8 mouse cellular contexts compared by ENCODE assay signal in genomic region chr10:117392832-117393195, GRCm38 (mm10). TPM values are rescaled to one million over a fixed set of nuclear protein-coding genes. Genes with fewer than 3 reads are reported as not detected.
DNase-seq lines count a peak whose midpoint lies in the region; ATAC-seq lines count a peak whose summit lies in the region.

No protein-coding gene starts in this region.

- ATAC-seq in heart, embryonic 16.5 days (replicated peaks; ENCODE audit: extremely low read depth, insufficient read depth, low FRiP score): no peak
- no peak for ATAC-seq in forebrain, embryonic 11.5 days (replicated peaks; ENCODE audit: low FRiP score)
- no peak for ATAC-seq in liver, embryonic 11.5 days (replicated peaks; ENCODE audit: low FRiP score)
- peak; percentile 48; the same call in 1 of the 2 replicates for ATAC-seq in neural tube, embryonic 12.5 days (ENCODE audit: low FRiP score, low read depth)

- no peak overlapping the region for H3K27ac ChIP-seq in heart, embryonic 16.5 days (ENCODE audit: low read length)
- no peak overlapping the region for H3K27ac ChIP-seq in forebrain, embryonic 11.5 days (ENCODE audit: low read depth, low read length)
- no peak overlapping the region; the same call in 1 of the 2 replicates for H3K27ac ChIP-seq in liver, embryonic 11.5 days (ENCODE audit: low read depth, low read length)
- H3K27ac ChIP-seq in neural tube, embryonic 12.5 days: no peak overlapping the region

- peak overlapping the region; percentile 48 for H3K4me3 ChIP-seq in heart, embryonic 16.5 days (ENCODE audit: low read length)
- H3K4me3 ChIP-seq in forebrain, embryonic 11.5 days (ENCODE audit: low read depth, low read length): peak overlapping the region; percentile 33; the same call in 1 of the 2 replicates
- H3K4me3 ChIP-seq in liver, embryonic 11.5 days (ENCODE audit: low read depth, low read length): peak overlapping the region; percentile 53
- H3K4me3 ChIP-seq in neural tube, embryonic 12.5 days: peak overlapping the region; percentile 27

- peak overlapping the region; percentile 53 for H3K9ac ChIP-seq in heart, embryonic 16.5 days (ENCODE audit: low read length)
- peak overlapping the region; percentile 35; the same call in 1 of the 2 replicates for H3K9ac ChIP-seq in forebrain, embryonic 11.5 days (ENCODE audit: low read length)
- H3K9ac ChIP-seq in liver, embryonic 11.5 days (ENCODE audit: low read depth, low read length): no peak overlapping the region
- H3K9ac ChIP-seq in neural tube, embryonic 12.5 days: no peak overlapping the region

- no peaks in the 10 kb centered on the region for H3K9me3 ChIP-seq in heart, embryonic 16.5 days (replicated peaks; ENCODE audit: control insufficient read depth, low read length)
- H3K9me3 ChIP-seq in forebrain, embryonic 11.5 days (ENCODE audit: control insufficient read depth, low read length): no peaks in the 10 kb centered on the region
- no peaks in the 10 kb centered on the region for H3K9me3 ChIP-seq in liver, embryonic 11.5 days (ENCODE audit: control insufficient read depth, low read length)
- H3K9me3 ChIP-seq in neural tube, embryonic 12.5 days: no peaks in the 10 kb centered on the region

- 0 out of 2 replicates have a peak, but pooled peaks cover 2% of the 10 kb centered on the region for H3K4me1 ChIP-seq in heart, embryonic 16.5 days (ENCODE audit: control insufficient read depth, insufficient read depth, low read length)
- no peaks in the 10 kb centered on the region for H3K4me1 ChIP-seq in forebrain, embryonic 11.5 days (replicated peaks; ENCODE audit: control insufficient read depth, insufficient read depth, low read length)
- peaks cover 4% of the 10 kb centered on the region; the same call in 1 of the 2 replicates for H3K4me1 ChIP-seq in liver, embryonic 11.5 days (replicated peaks; ENCODE audit: control insufficient read depth, insufficient read depth, low read length)
- H3K4me1 ChIP-seq in neural tube, embryonic 12.5 days: peaks cover 9% of the 10 kb centered on the region; the same call in 1 of the 2 replicates

- DNase-seq in heart, postnatal 36 days: no peak
- DNase-seq in forebrain, embryonic 11.5 days (ENCODE audit: low spot score): no peak
- no peak for DNase-seq in liver, embryonic 11.5 days (ENCODE audit: low spot score)
- no peak for DNase-seq in layer of hippocampus, postnatal 10 days (ENCODE audit: low spot score in 2 of 2)
- DNase-seq in layer of hippocampus, postnatal 36 days: no peak
- DNase-seq in gastrocnemius, postnatal 36 days: no peak

- H3K4me2 ChIP-seq in heart, embryonic 16.5 days (ENCODE audit: low read depth, low read length): peak overlapping the region; percentile 66
- H3K4me2 ChIP-seq in forebrain, embryonic 11.5 days (ENCODE audit: low read depth, low read length, severe bottlenecking): peak overlapping the region; percentile 55
- peak overlapping the region; percentile 70 for H3K4me2 ChIP-seq in liver, embryonic 11.5 days
- H3K4me2 ChIP-seq in neural tube, embryonic 12.5 days (replicated peaks): peak overlapping the region; percentile 66

- H3K36me3 ChIP-seq in heart, embryonic 16.5 days (ENCODE audit: control insufficient read depth, insufficient read depth): no peaks in the 10 kb centered on the region
- no peaks in the 10 kb centered on the region for H3K36me3 ChIP-seq in forebrain, embryonic 11.5 days (ENCODE audit: control insufficient read depth, insufficient read depth, low read length)
- no peaks in the 10 kb centered on the region for H3K36me3 ChIP-seq in liver, embryonic 11.5 days (ENCODE audit: control insufficient read depth, insufficient read depth, low read length)
- H3K36me3 ChIP-seq in neural tube, embryonic 12.5 days: no peaks in the 10 kb centered on the region

- WGBS in heart, embryonic 16.5 days: 4% methylated on average over 6 of the region's 6 CpGs
- 16% methylated on average over 6 of the region's 6 CpGs for WGBS in forebrain, embryonic 11.5 days
- 6% methylated on average over 6 of the region's 6 CpGs for WGBS in liver, embryonic 11.5 days
- WGBS in neural tube, embryonic 12.5 days: 13% methylated on average over 6 of the region's 6 CpGs

- H3K27me3 ChIP-seq in heart, embryonic 16.5 days (ENCODE audit: control insufficient read depth, insufficient read depth, low read length): no peaks in the 10 kb centered on the region
- no peaks in the 10 kb centered on the region for H3K27me3 ChIP-seq in forebrain, embryonic 11.5 days (ENCODE audit: control insufficient read depth, insufficient read depth, low read length)
- no peaks in the 10 kb centered on the region for H3K27me3 ChIP-seq in liver, embryonic 11.5 days (replicated peaks; ENCODE audit: control insufficient read depth, insufficient read depth, low read length)
- no peaks in the 10 kb centered on the region for H3K27me3 ChIP-seq in neural tube, embryonic 12.5 days (replicated peaks)

- intact Hi-C loops in heart, postnatal 36 days (cut with DNase I): loop anchor here (2.0 kb wide), 1 partner anchor 16 kb away; no protein-coding TSS in a partner anchor
- intact Hi-C loops in gastrocnemius, postnatal 36 days (cut with DNase I): loop anchor here (5.0 kb wide), 1 partner anchor 44 kb away; no protein-coding TSS in a partner anchor

RNA-seq across cellular contexts. Expression of gene Cpsf6, which starts 13.0 kb away (rescaled TPM):
- polyA plus RNA-seq in heart, embryonic 16.5 days (2015; fragmentation: Nextera tagmentation; extraction: Ambion mirVana): 85.7 and 89.7 TPM in 2 replicates
- 10 to 100 TPM; 30.0 to 33.7 TPM for total RNA-seq in heart, postnatal 36 days (2021)
- polyA plus RNA-seq in forebrain, embryonic 11.5 days (2014; fragmentation: Nextera tagmentation; extraction: Ambion mirVana): 275 and 282 TPM in 2 replicates
- 135 and 155 TPM in 2 replicates for polyA plus RNA-seq in liver, embryonic 11.5 days (2014; fragmentation: Nextera tagmentation; extraction: Ambion mirVana)
- 216 and 225 TPM in 2 replicates for polyA plus RNA-seq in neural tube, embryonic 12.5 days (2016; fragmentation: Nextera tagmentation; extraction: Ambion mirVana)
- total RNA-seq in layer of hippocampus, postnatal 10 days (2021): 100 to 1,000 TPM; 116 to 122 TPM
- 100 to 1,000 TPM; 119 TPM for total RNA-seq in layer of hippocampus, postnatal 36 days (2021)
- total RNA-seq in gastrocnemius, postnatal 36 days (2021): 10 to 100 TPM; 18.9 to 20.3 TPM

Comparison
In these comparisons a context has a peak if more than half of its experiments do, and no peak if none do; other contexts are left out.
1. H3K9ac ChIP-seq: peak in heart, embryonic 16.5 days (single experiment) and forebrain, embryonic 11.5 days (single experiment); none in liver, embryonic 11.5 days (single experiment) and neural tube, embryonic 12.5 days (single experiment).
2. Peak in every context shown above with its lines, with median percentiles within 50 percentile points of each other: H3K4me2 ChIP-seq and H3K4me3 ChIP-seq.